Mouse (Mus musculus): ENCODE measurements around the gene Cpt1c. TPM values are rescaled to one million over a fixed set of nuclear protein-coding genes. Genes with fewer than 3 reads are reported as not detected.
A peak's percentile ranks its signal among the peaks of the same experiment; 100 is the strongest.

The Cpt1c gene
- total RNA-seq, 1 experiment from 2014 or later = not detected

DNA sequence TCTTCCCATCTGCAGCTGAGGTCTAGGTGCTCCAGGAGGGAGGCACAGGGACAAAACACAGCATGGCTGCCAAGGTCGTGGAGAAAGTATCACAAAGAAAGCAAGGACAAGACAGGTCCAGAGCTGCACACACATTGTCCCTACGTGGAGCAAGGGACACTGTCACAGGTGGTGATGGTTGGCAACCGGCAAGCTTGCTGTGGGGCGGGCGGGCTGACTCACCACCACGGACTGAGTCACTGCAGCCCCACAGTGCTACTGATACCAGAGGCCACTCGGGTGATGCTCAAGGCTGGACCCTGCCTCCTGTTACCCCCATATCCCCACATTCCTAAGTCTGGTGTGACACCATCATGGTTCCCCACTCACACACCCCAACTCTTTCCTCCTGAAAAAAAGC lies 27.8 kb upstream of the Cpt1c start:
- ATAC-seq (replicated peaks; ENCODE audit: insufficient number of reproducible peaks, low FRiP score, low TSS enrichment, poor library complexity, severe bottlenecking) = no peak

DNA sequence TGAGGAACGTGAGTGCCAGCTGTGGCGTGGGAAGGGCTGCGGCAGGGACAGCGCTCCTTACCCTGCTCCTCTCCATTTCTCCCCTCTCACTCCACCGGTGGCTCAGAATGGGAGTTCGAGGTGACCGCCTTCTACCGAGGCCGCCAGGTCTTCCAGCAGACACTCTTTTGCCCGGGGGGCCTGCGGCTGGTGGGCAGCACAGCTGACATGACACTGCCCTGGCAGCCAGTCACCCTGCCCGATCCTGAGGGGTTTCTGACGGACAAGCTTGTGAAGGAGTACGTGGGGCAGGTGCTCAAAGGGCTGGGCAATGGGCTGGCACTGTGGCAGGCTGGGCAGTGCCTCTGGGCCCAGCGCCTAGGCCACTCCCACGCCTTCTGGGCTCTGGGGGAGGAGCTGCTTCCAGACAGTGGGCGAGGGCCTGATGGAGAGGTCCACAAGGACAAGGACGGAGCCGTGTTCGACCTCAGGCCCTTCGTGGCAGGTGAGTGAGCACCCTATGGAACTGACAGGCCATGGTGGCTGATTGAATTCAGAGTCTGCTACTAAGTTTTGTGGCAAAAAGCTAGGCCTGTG lies 26.0 kb upstream of the Cpt1c start:
- no peak for ATAC-seq (replicated peaks; ENCODE audit: insufficient number of reproducible peaks, low FRiP score, low TSS enrichment, poor library complexity, severe bottlenecking)

- no peak for ATAC-seq (replicated peaks; ENCODE audit: insufficient number of reproducible peaks, low FRiP score, low TSS enrichment, poor library complexity, severe bottlenecking)
Observed at GRCm38 (mm10) chr7:44999753-45000152, 25.1 kb upstream of the Cpt1c start.

GRCm38 (mm10) chr7:44998501-44998955 lies 23.9 kb upstream of the Cpt1c start, which contains the start of gene Bcl2l12:
Bcl2l12 (minus strand) TSS chr7:44998712.
- ATAC-seq (replicated peaks; ENCODE audit: insufficient number of reproducible peaks, low FRiP score, low TSS enrichment, poor library complexity, severe bottlenecking) = no peak

DNA sequence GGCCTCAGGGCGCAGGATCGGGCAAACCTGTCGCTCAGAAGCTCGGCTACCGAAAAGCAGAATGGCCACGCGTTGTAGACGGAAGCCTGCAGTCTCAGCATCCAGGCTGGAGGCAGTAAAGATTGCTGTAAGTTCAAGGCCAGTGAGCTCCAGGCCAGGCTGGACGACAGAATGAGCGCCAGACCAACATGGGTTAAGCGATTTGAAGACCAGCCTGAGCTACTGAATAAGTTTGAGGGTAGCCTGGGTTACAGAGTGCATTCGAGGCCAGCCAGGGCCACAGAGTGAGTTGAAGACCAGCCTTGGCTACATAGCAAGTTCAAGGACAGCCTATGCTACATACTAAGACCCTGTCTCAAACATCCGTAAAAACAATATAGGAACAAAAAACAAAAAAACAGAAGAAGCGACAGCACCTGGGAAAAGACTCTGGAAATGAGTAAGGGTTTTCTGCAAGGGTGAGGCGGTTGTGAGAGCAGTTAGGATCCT lies 23.3 kb upstream of the Cpt1c start:
- ATAC-seq (replicated peaks; ENCODE audit: insufficient number of reproducible peaks, low FRiP score, low TSS enrichment, poor library complexity, severe bottlenecking) = peak; percentile 7; the same call in 1 of the 2 replicates

DNA sequence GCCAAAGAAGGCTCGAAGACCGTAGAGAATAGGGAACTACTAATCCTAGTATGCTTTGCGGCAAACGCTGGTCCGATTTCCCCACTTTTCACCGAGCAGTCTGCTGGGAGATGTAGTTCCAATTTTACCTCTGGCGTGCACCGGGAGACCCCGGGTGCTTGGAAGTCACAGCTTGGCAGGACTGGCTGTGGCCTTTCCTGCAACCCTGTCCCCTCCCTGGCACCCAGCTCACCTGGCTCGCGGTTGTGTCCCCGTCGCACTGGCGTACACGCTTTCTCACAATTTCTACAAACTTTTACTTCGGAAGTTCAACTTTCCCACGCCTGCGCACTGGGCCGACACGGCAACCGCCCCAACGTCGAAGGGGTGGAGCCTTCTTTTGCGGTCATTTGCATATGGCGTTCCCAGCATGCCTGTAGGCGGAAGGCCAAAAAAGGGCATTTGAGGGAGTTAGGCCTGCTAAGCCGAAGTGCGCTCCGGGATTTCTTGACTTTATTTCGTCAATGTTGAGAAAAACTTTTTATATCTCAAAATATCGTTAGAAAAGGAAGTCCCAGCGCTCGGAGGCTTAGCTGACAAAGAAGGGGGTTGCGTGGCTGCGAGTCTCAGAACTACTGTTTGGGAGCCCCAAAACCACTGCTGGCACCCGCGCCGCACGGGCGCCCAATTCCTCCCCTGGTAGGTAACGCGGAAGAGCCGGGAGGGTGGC lies 22.7 kb upstream of the Cpt1c start, which contains the start of gene Irf3:
Gene Irf3, plus strand, starts transcription at position 418 of the 709 bp plus-strand sequence.
- peak; percentile 88 for ATAC-seq (replicated peaks; ENCODE audit: insufficient number of reproducible peaks, low FRiP score, low TSS enrichment, poor library complexity, severe bottlenecking)

DNA sequence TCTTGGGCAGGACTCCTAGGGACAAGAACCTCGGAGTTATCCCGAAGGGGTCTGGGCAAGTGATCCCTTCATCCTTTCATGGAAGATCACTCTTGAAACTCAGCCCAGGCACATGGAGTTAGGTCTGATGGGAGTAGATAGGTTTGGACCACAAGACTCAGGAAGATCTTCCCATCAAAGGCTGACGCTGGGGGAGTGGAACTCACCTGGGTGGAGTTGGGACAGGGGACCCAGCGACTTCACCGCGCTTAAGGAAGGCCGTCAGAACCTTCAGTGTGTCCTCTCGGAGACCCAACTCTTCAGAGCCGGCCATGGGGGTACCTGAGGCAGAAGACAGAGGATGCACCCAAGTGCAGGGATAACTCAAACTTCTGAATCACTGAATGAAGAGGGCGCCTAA lies 22.0 kb upstream of the Cpt1c start:
- ATAC-seq (replicated peaks; ENCODE audit: insufficient number of reproducible peaks, low FRiP score, low TSS enrichment, poor library complexity, severe bottlenecking) = no peak

GRCm38 (mm10) chr7:44986879-44987718 lies 12.4 kb upstream of the Cpt1c start:
- ATAC-seq (replicated peaks; ENCODE audit: insufficient number of reproducible peaks, low FRiP score, low TSS enrichment, poor library complexity, severe bottlenecking) = no peak

DNA sequence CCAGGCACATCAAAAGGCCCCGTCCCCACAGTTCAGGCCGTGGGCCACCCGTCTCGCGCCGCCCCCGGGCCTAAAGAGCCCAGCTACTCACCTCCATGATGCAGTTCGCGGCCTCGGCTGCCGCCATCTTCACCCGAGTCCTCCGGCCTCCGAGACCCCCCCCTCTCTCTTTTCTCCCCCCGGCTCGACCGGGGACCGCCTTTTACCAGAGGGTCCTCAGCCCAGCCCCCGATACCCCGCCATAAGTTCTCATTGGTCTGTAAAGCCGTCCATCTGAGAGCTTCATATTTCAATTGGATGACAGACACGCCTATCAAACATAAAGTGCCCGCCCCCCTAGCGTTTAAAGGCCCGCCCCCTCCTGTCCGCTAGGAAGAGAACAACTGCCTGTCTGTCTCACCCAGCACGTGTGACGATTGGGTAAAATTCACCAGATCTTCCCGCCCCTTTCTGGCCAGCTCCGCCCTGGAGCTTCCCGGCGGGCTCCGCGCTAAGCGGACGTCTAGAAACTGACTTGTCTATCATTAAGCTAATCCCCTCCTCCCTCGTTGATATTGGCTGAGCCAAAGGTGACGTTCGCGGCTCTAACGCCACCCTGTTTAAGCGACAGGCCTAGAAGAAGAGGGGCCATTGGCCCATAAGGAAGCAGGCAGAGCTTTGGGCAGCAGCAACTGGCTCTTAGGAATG lies 11.7 kb upstream of the Cpt1c start, which contains the start of gene Prmt1:
Gene Prmt1, minus strand, starts transcription at position 377 of the 687 bp plus-strand sequence.
- peak; percentile 88 for ATAC-seq (replicated peaks; ENCODE audit: insufficient number of reproducible peaks, low FRiP score, low TSS enrichment, poor library complexity, severe bottlenecking)

- no peak for ATAC-seq (replicated peaks; ENCODE audit: insufficient number of reproducible peaks, low FRiP score, low TSS enrichment, poor library complexity, severe bottlenecking)
Observed at GRCm38 (mm10) chr7:44985595-44986191, 11.0 kb upstream of the Cpt1c start.

GRCm38 (mm10) chr7:44984833-44985164 lies 10.1 kb upstream of the Cpt1c start:
- ATAC-seq (replicated peaks; ENCODE audit: insufficient number of reproducible peaks, low FRiP score, low TSS enrichment, poor library complexity, severe bottlenecking) = no peak

DNA sequence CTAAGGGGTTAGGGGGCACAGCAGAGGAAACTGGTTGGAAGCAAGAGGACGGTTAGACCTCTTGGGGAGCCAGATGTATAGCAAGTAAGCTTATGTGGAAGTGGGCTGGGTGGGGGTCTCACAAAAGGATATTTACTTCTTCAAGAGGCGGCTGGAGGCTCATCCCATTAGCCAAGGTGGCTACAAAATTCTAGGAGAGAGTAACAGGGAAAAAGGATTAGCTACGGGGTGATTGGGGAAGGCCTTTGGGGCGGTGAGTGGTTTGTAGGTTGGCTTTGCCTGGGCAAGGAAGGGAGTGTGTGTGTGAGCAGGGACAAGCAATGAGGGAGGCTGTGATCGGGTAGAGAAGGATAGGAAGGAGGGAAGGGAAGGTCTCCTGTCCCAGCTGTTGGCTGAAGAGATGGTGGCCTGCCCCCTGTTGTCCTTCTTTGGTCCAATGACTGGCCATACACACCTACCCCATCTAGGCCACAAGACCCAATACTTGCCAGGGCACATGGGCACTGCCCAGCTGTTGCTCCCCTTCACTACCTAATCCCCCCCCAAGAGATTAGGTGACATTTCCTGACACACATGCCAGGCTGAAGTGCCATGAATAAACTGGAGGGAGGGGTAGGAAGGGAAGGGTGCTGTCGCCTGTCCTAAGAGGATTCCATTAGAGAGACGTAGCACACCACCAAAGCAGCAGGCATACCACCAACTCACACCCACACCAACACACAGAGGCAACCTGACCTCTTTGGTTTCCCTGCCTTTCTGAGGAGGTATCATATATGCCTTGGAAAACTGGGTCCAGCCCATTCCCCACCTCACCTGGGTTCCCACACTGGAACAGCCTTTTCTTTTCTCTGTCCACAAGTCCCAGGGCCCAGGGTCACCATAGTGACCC lies 9.5 kb upstream of the Cpt1c start:
- ATAC-seq (replicated peaks; ENCODE audit: insufficient number of reproducible peaks, low FRiP score, low TSS enrichment, poor library complexity, severe bottlenecking) = no peak

GRCm38 (mm10) chr7:44983085-44983484 lies 8.4 kb upstream of the Cpt1c start:
- ATAC-seq (replicated peaks; ENCODE audit: insufficient number of reproducible peaks, low FRiP score, low TSS enrichment, poor library complexity, severe bottlenecking) = 0 out of 2 replicates have a peak, but pooled peaks have one; percentile 40

DNA sequence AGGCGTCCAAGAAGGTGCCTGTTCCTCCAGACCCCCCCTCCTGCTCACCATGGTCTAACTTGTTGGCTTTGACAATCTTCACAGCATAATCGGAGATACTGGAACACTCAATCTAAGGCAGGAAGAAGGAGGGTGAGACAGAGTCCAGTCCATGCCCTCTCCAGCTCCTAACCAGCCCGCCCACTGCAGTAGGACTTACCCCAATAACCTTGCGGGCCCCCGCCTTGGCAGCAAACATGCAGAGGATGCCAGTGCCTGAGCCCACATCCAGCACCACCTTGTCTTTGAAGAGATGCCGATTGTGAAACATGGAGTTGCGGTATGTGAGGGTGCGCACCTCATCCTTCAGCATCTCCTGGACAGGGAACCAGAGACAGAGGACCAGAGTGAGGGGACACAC lies 6.9 kb upstream of the Cpt1c start:
- ATAC-seq (replicated peaks; ENCODE audit: insufficient number of reproducible peaks, low FRiP score, low TSS enrichment, poor library complexity, severe bottlenecking) = no peak

GRCm38 (mm10) chr7:44978300-44978699 lies 3.6 kb upstream of the Cpt1c start:
- no peak for ATAC-seq (replicated peaks; ENCODE audit: insufficient number of reproducible peaks, low FRiP score, low TSS enrichment, poor library complexity, severe bottlenecking)

- no peak for ATAC-seq (replicated peaks; ENCODE audit: insufficient number of reproducible peaks, low FRiP score, low TSS enrichment, poor library complexity, severe bottlenecking)
Observed at GRCm38 (mm10) chr7:44975117-44975419, 417 bp upstream of the Cpt1c start.

DNA sequence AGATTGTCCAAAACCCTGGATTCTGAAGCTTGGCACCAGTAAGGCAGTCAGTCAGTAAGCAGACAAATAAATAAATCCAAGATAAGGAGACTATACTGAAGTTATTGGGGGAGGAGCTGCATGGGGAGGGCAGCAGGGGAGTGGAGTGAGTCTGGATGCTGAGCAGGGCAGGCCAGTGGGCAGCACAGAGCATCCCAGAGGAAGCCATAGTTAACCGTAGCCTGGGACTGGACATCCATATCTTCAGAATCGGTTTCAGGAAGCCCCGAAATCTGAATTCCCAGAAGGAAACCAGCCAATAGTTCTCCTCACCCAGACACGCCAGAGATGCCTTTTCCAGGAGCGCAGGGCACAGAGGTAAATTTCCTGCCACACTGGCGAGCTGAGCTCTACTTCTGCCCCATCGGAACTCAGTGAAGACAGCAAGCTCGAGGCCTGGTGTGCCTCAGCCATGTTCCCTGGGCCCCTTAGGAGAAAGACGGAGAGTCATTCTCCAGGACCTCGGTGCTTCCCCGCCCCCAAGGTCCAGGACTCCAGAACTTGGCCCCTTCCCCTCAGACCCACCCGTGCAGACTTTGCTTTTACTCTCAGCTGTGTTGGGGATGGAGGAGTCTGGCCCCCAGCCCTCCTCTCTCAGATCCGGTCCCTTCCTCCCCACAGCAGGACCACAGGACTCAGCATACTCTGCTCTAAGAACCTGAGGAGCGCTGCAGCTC lies 1.1 kb downstream of the Cpt1c start:
- ATAC-seq (replicated peaks; ENCODE audit: insufficient number of reproducible peaks, low FRiP score, low TSS enrichment, poor library complexity, severe bottlenecking) = no peak

Measured in monocyte, adult 5-6 weeks (primary cell).